Mouse (Mus musculus) heart, postnatal 10 days (tissue): ENCODE measurements around the gene Ankrd55. TPM values are rescaled to one million over a fixed set of nuclear protein-coding genes. Genes with fewer than 3 reads are reported as not detected.
A peak's percentile ranks its signal among the peaks of the same experiment; 100 is the strongest.

ENCODE experiments used
- DNase-seq, 2 experiments: peaks; one replicate each; pipeline ENCODE4 v3.0.0; 2021
- intact Hi-C: fragments of 180-260 bp; cut with DNase I; formaldehyde crosslinking; loops from one replicate; pipeline ENCODE4 v1.15.1; 2025
- total RNA-seq, 2 experiments: library from RNA; stranded (reverse); gene quantifications; 2 replicates each; pipeline ENCODE4 v1.2.3; 2021

Gene Ankrd55
- total RNA-seq, 2 experiments from 2014 or later = 0.14 to 0.20 TPM

GRCm38 (mm10) chr13:112340205-112340604, 52.0 kb downstream of the Ankrd55 start:
- DNase-seq = peak; percentile 61 to 67
- intact Hi-C loops = no loop called here

GRCm38 (mm10) chr13:112340761-112341160, 52.5 kb downstream of the Ankrd55 start:
- intact Hi-C loops = no loop called here
- no peak for DNase-seq

GRCm38 (mm10) chr13:112342971-112343627, 54.8 kb downstream of the Ankrd55 start:
- intact Hi-C loops = no loop called here
- DNase-seq = no peak

- no peak for DNase-seq
- intact Hi-C loops = no loop called here
Observed at GRCm38 (mm10) chr13:112343628-112344009, 55.4 kb downstream of the Ankrd55 start.

GRCm38 (mm10) chr13:112344270-112344864, 56.1 kb downstream of the Ankrd55 start:
- DNase-seq = no peak
- intact Hi-C loops = no loop called here

- intact Hi-C loops = no loop called here
Observed at GRCm38 (mm10) chr13:112345542-112345941, 57.3 kb downstream of the Ankrd55 start.

GRCm38 (mm10) chr13:112346031-112346430, 57.8 kb downstream of the Ankrd55 start:
- DNase-seq = no peak
- intact Hi-C loops = no loop called here

More at GRCm38 (mm10) chr13:112345542-112345941, 57.3 kb downstream of the Ankrd55 start:
- DNase-seq = no peak

GRCm38 (mm10) chr13:112346659-112347142, 58.5 kb downstream of the Ankrd55 start:
- intact Hi-C loops = no loop called here
- DNase-seq = no peak

GRCm38 (mm10) chr13:112348250-112348649, 60.0 kb downstream of the Ankrd55 start:
- DNase-seq = no peak
- intact Hi-C loops = no loop called here

- DNase-seq = no peak
- intact Hi-C loops = no loop called here
Observed at GRCm38 (mm10) chr13:112348896-112349484, 60.7 kb downstream of the Ankrd55 start.

- intact Hi-C loops = no loop called here
- DNase-seq = peak in 1 of 2 experiments; percentile 23
Observed at GRCm38 (mm10) chr13:112349500-112349899, 61.2 kb downstream of the Ankrd55 start.

- no peak for DNase-seq
- intact Hi-C loops = no loop called here
Observed at GRCm38 (mm10) chr13:112351943-112352342, 63.7 kb downstream of the Ankrd55 start.

GRCm38 (mm10) chr13:112354109-112354867, 66.0 kb downstream of the Ankrd55 start:
- intact Hi-C loops = no loop called here
- peak; percentile 34 to 57 for DNase-seq

- DNase-seq = no peak
- intact Hi-C loops = no loop called here
Observed at GRCm38 (mm10) chr13:112354958-112355357, 66.7 kb downstream of the Ankrd55 start.

- intact Hi-C loops = no loop called here
- no peak for DNase-seq
Observed at GRCm38 (mm10) chr13:112355794-112356486, 67.7 kb downstream of the Ankrd55 start.

- intact Hi-C loops = no loop called here
- DNase-seq = no peak
Observed at GRCm38 (mm10) chr13:112361575-112361974, 73.3 kb downstream of the Ankrd55 start.

GRCm38 (mm10) chr13:112363218-112363617, 75.0 kb downstream of the Ankrd55 start:
- DNase-seq = peak; percentile 48 to 49
- intact Hi-C loops = no loop called here

- no peak for DNase-seq
- intact Hi-C loops = no loop called here
Observed at GRCm38 (mm10) chr13:112363746-112364145, 75.5 kb downstream of the Ankrd55 start.

- no peak for DNase-seq
- intact Hi-C loops = no loop called here
Observed at GRCm38 (mm10) chr13:112364698-112365097, 76.4 kb downstream of the Ankrd55 start.

GRCm38 (mm10) chr13:112365303-112365702, 77.1 kb downstream of the Ankrd55 start:
- DNase-seq = peak in 1 of 2 experiments; percentile 45
- intact Hi-C loops = no loop called here
